Mouse (Mus musculus) liver, embryonic 11.5 days (tissue): ENCODE measurements around the gene Sipa1l3. TPM values are rescaled to one million over a fixed set of nuclear protein-coding genes. Genes with fewer than 3 reads are reported as not detected.

Experiments
- ATAC-seq: fragments of 200-750 bp; cut with Nextera tagmentation; replicated peaks from 2 replicates; pipeline ENCODE4 v1.8.0; 2017; ENCODE audit warnings: moderate number of reproducible peaks, mild to moderate bottlenecking, moderate TSS enrichment, moderate library complexity; ENCODE audit not compliant: low FRiP score
- DNase-seq: peaks from one replicate; pipeline ENCODE4 v3.0.0-alpha.2; 2017; ENCODE audit warnings: low spot score
- H3K27ac ChIP-seq: fragments of 300-500 bp; sonication (generic); 2 replicates; pipeline ENCODE4 v1.5.1; 2014; ENCODE audit warnings: mild to moderate bottlenecking, low read depth, low read length, control low read depth
- H3K27me3 ChIP-seq: fragments of 300-500 bp; sonication (generic); replicated peaks from 2 replicates; pipeline ENCODE4 v1.6.1; 2014; ENCODE audit warnings: low read length, mixed read lengths; ENCODE audit not compliant: control insufficient read depth, insufficient read depth
- H3K36me3 ChIP-seq: fragments of 300-500 bp; sonication (generic); 2 replicates; pipeline ENCODE4 v1.6.1; 2014; ENCODE audit warnings: mild to moderate bottlenecking, low read length, moderate library complexity, mixed read lengths; ENCODE audit not compliant: control insufficient read depth, insufficient read depth
- H3K4me1 ChIP-seq: fragments of 300-500 bp; sonication (generic); replicated peaks from 2 replicates; pipeline ENCODE4 v1.6.1; 2014; ENCODE audit warnings: low read length, mixed read lengths; ENCODE audit not compliant: control insufficient read depth, insufficient read depth
- H3K4me2 ChIP-seq: fragments of 300-500 bp; sonication (generic); 2 replicates; pipeline ENCODE4 v1.6.1; 2014; ENCODE audit warnings: mild to moderate bottlenecking, control low read depth, moderate library complexity
- H3K4me3 ChIP-seq: fragments of 300-500 bp; sonication (generic); 2 replicates; pipeline ENCODE4 v1.5.1; 2014; ENCODE audit warnings: low read depth, low read length, control low read depth
- H3K9ac ChIP-seq: fragments of 300-500 bp; sonication (generic); 2 replicates; pipeline ENCODE4 v1.6.1; 2014; ENCODE audit warnings: low read depth, low read length, control low read depth
- H3K9me3 ChIP-seq: fragments of 300-500 bp; sonication (generic); 2 replicates; pipeline ENCODE4 v1.6.1; 2016; ENCODE audit warnings: low read length, inconsistent platforms, mixed read lengths; ENCODE audit not compliant: control insufficient read depth
- WGBS: fragments of 180-500 bp; shearing (Covaris S2); extraction: QIAGEN DNeasy Blood & Tissue Kit; methylation state at CpG from one replicate; pipeline ENCODE4 v1.1.7; 2014; 5-methylcytosine and 5-hydroxymethylcytosine counted together
- polyA plus RNA-seq: library from polyadenylated mRNA; unstranded; fragments of >200 nt; fragmentation: Nextera tagmentation; extraction: Ambion mirVana; gene quantifications from 2 replicates; pipeline ENCODE4 v1.2.1, GENCODE M21; 2014

The Sipa1l3 gene
- polyA plus RNA-seq, 1 experiment from 2014 or later = 10.1 TPM

DNA sequence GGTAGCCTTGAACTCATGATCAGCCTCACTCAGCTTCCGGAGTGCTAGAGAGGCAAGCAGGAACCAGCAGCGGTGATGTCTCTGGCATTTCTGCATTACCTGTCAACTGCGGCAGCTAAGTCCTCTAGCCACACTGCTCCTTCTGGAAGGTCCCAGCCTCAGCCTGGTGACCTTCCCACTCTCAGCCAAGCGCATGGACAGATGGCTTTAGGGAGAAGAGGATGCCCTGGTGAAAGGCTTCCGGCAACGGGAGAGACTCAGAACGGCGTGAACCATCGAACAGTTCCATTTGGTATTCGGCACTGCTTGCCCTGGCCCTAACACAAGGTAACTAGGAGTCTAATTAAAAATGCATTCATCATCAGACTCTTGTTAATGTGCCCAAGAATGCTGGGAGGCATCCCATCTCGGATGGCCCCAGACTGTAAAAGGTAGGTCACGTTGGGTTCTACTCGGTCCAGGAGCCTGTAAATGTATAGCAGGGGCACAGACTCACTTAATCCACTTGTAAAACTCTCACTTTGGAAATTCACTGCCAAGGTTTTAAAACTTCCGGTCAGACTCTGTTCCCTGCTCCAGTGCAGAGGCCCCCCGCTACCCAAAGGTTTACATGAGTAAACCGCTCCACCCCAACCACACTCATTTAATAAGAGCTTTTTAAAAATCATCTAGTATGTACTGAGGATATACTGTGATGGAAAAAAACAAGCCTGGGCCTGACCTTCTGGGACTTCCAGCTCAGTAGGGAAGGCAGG, 37.7 kb downstream of the Sipa1l3 start:
- Histone ChIP-seq H3K4me3 (no peak overlapping the region), H3K4me1 (no peaks in the 10 kb centered on the region), H3K27me3 (no peaks in the 10 kb centered on the region), H3K9me3 (no peaks in the 10 kb centered on the region), H3K36me3 (no peaks in the 10 kb centered on the region), H3K4me2 (no peak overlapping the region), H3K9ac (no peak overlapping the region), H3K27ac (no peak overlapping the region)
- no peak for DNase-seq
- WGBS = 89% methylated on average over 16 of the region's 16 CpGs
- no peak for ATAC-seq

DNA sequence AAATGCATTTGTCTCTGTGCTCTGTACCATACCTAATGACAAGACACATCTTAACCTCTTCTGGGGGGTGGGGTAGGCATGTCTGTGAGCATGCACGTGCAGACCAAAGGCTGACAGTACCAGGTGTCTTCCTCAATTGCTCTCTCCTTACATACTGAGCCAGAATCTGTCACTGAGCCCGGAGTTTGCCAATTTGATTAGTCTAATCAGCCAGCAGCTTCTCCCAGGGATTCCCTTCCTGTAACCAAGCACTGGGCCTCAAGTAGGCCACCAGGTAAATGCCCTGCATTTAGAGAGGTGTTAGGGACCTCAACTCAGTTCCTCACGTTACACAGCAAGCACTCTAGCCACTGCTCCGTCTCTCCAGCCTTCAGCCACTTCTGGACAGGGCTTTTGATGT, 38.3 kb downstream of the Sipa1l3 start:
- no peaks in the 10 kb centered on the region for H3K27me3 ChIP-seq
- no peaks in the 10 kb centered on the region for H3K4me1 ChIP-seq
- no peak overlapping the region for H3K9ac ChIP-seq
- no peak overlapping the region for H3K27ac ChIP-seq
- ATAC-seq (no peak), DNase-seq (no peak)
- no peaks in the 10 kb centered on the region for H3K9me3 ChIP-seq
- H3K36me3 ChIP-seq = no peaks in the 10 kb centered on the region
- WGBS = 78% methylated on average over 4 of the region's 4 CpGs
- no peak overlapping the region for H3K4me3 ChIP-seq
- H3K4me2 ChIP-seq = no peak overlapping the region

- WGBS = 84% methylated on average over 7 of the region's 7 CpGs
- H3K4me3 ChIP-seq = no peak overlapping the region
- H3K9ac ChIP-seq = no peak overlapping the region
- H3K9me3 ChIP-seq = no peaks in the 10 kb centered on the region
- no peak for ATAC-seq
- H3K4me2 ChIP-seq = no peak overlapping the region
- peaks cover 8% of the 10 kb centered on the region for H3K4me1 ChIP-seq
- no peaks in the 10 kb centered on the region for H3K27me3 ChIP-seq
- no peaks in the 10 kb centered on the region for H3K36me3 ChIP-seq
- H3K27ac ChIP-seq = no peak overlapping the region
- DNase-seq = no peak
These were observed 43.4 kb downstream of the Sipa1l3 start for GRCm38 (mm10) chr7:29475005-29475404.

- Histone ChIP-seq H3K4me3 (no peak overlapping the region), H3K4me1 (peaks cover 8% of the 10 kb centered on the region), H3K27me3 (no peaks in the 10 kb centered on the region), H3K9ac (no peak overlapping the region), H3K4me2 (no peak overlapping the region), H3K27ac (no peak overlapping the region), H3K9me3 (no peaks in the 10 kb centered on the region), H3K36me3 (no peaks in the 10 kb centered on the region)
- 74% methylated on average over 7 of the region's 7 CpGs for WGBS
- ATAC-seq = no peak; the same call in 1 of the 2 replicates
- DNase-seq = no peak
These were observed 47.1 kb downstream of the Sipa1l3 start for GRCm38 (mm10) chr7:29471309-29471708.

DNA sequence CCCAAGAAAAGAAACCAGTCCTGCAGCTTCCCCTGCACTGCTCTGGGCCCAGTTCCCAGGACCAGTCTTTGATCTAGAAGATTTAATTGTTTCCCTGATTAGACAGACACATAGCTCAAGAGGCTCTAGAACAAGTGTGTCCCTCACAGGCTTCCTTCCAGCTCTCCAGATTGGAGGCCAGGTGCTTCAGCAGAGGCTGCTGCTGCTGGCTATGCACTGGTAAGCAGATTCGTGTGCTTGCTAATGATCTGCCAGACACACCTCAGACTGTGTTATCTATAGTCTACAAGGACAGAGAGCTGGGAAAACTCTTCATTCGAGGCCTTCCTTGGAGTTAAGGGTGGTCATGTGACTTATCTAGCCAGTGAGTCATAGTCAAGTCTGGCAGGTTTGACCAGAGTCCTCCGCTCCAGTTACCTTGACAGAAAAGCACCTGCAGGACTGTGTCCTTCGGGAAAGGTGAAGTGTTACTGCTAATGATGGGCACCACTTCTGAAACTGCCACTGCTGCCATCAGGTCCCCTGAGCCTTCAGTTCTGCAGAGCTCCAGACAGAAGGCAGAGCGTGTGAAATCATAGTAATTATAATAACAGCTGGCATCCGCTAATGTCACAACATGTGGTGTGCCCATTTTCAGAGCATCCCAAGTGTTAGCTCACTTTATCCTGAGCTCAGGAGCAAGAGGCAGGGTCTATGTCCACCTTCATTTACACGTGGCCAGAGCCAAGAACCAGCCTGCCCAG, 48.7 kb downstream of the Sipa1l3 start:
- ATAC-seq = no peak

DNA sequence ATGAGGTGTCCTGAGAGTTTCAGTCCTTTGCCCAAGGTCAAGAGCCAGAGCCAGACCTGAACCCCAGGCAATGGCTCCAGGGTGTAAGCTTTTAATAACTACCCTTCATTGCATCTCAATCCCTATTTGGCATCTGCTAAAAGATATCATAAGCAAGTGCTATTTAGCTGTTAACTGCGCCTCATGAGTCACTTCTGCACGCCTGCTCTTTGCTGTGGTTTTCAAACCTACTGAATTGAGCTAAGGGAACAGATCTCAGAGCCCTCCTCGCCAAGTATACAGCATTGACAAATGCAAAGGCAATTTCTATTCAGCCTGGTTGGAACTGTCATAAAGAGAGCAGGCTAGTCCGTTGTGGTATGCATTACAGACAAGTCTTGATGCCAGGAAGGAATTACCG, 49.8 kb downstream of the Sipa1l3 start:
- no peak overlapping the region for H3K4me3 ChIP-seq
- H3K27ac ChIP-seq = no peak overlapping the region
- no peak overlapping the region for H3K9ac ChIP-seq
- peaks cover 8% of the 10 kb centered on the region for H3K4me1 ChIP-seq
- no peak overlapping the region for H3K4me2 ChIP-seq
- H3K27me3 ChIP-seq = no peaks in the 10 kb centered on the region
- no peaks in the 10 kb centered on the region for H3K9me3 ChIP-seq
- ATAC-seq = no peak
- no peak for DNase-seq
- no peaks in the 10 kb centered on the region for H3K36me3 ChIP-seq
- WGBS = 83% methylated on average over 5 of the region's 5 CpGs

More for the DNA sequence above, 48.7 kb downstream of the Sipa1l3 start:
- no peak for DNase-seq
- H3K36me3 ChIP-seq = no peaks in the 10 kb centered on the region
- no peak overlapping the region for H3K9ac ChIP-seq
- 61% methylated on average over 7 of the region's 7 CpGs for WGBS
- no peaks in the 10 kb centered on the region for H3K27me3 ChIP-seq
- no peak overlapping the region for H3K27ac ChIP-seq
- H3K4me3 ChIP-seq = no peak overlapping the region
- H3K4me1 ChIP-seq = peaks cover 8% of the 10 kb centered on the region
- H3K9me3 ChIP-seq = no peaks in the 10 kb centered on the region
- H3K4me2 ChIP-seq = no peak overlapping the region

GRCm38 (mm10) chr7:29466585-29466984, 51.9 kb downstream of the Sipa1l3 start:
- Histone ChIP-seq H3K36me3 (no peaks in the 10 kb centered on the region), H3K9me3 (no peaks in the 10 kb centered on the region), H3K27ac (no peak overlapping the region), H3K4me1 (peaks cover 8% of the 10 kb centered on the region), H3K27me3 (no peaks in the 10 kb centered on the region), H3K4me3 (no peak overlapping the region), H3K4me2 (no peak overlapping the region), H3K9ac (no peak overlapping the region)
- ATAC-seq (no peak), DNase-seq (no peak)
- 73% methylated on average over 10 of the region's 10 CpGs for WGBS

GRCm38 (mm10) chr7:29465736-29466135, 52.7 kb downstream of the Sipa1l3 start:
- no peak overlapping the region for H3K27ac ChIP-seq
- peaks cover 3% of the 10 kb centered on the region; the same call in 1 of the 2 replicates for H3K4me1 ChIP-seq
- no peaks in the 10 kb centered on the region for H3K27me3 ChIP-seq
- ATAC-seq (no peak), DNase-seq (no peak)
- H3K4me2 ChIP-seq = no peak overlapping the region
- no peaks in the 10 kb centered on the region for H3K9me3 ChIP-seq
- H3K9ac ChIP-seq = no peak overlapping the region
- WGBS = 87% methylated on average over 4 of the region's 4 CpGs
- no peak overlapping the region for H3K4me3 ChIP-seq
- no peaks in the 10 kb centered on the region for H3K36me3 ChIP-seq

- no peaks in the 10 kb centered on the region for H3K36me3 ChIP-seq
- DNase-seq (no peak), ATAC-seq (no peak)
- no peak overlapping the region for H3K4me3 ChIP-seq
- H3K4me1 ChIP-seq = no peaks in the 10 kb centered on the region
- H3K9me3 ChIP-seq = no peaks in the 10 kb centered on the region
- no peaks in the 10 kb centered on the region for H3K27me3 ChIP-seq
- WGBS = 81% methylated on average over 3 of the region's 3 CpGs
- H3K27ac ChIP-seq = no peak overlapping the region
- no peak overlapping the region for H3K4me2 ChIP-seq
- H3K9ac ChIP-seq = no peak overlapping the region
These were observed 55.6 kb downstream of the Sipa1l3 start for GRCm38 (mm10) chr7:29462820-29463219.
